Mouse (Mus musculus): ENCODE results near the gene Ucp2.
A peak's percentile ranks its signal among the peaks of the same experiment; 100 is the strongest.
"Not testable (repeated sequence)": the region's sequence is repeated elsewhere in the genome, so short reads cannot be mapped to it uniquely, and the experiment has no call there.

The Ucp2 gene

DNA sequence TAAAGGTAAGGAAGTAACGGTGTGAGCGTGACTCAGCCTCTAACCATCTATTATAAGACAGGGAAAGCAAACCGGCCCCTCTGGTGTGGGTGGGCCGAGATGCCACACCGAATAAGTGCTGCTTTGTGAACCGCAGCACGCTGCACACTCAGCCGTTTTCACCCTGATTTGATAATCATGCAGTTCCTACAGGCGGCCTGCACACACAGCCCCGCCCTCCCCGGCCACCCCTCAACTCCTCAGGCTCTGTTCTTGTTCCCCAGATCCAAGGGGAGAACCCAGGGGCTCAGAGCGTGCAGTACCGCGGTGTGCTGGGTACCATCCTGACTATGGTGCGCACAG, 13.3 kb upstream of the Ucp2 start:
- DNase-seq (ENCODE audit: low read depth, low spot score) = no peak

- no peak for DNase-seq (ENCODE audit: low read depth, low spot score)
These were observed 13.0 kb upstream of the Ucp2 start for GRCm38 (mm10) chr7:100480175-100480574.

DNA sequence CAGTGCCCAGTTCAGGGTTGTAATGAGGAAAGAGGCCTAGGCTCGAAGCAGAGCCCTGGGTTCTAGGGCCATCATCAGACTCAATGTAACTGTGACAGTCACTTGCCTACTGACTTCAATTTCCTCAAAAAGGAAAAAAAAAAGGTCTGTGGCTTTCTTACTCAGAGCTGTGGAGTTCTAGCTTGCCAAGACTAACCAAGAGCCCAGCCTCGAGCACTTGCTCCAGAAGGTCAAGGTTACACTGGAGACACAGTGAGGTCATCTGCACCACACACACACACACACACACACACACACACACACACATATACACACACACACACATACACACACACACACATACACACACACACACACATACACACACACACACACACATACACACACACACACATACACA, 11.1 kb upstream of the Ucp2 start:
- DNase-seq (ENCODE audit: low read depth, low spot score) = not testable (repeated sequence)

- no peak for DNase-seq (ENCODE audit: low read depth, low spot score)
These were observed 8.6 kb upstream of the Ucp2 start for GRCm38 (mm10) chr7:100484493-100484892.

DNA sequence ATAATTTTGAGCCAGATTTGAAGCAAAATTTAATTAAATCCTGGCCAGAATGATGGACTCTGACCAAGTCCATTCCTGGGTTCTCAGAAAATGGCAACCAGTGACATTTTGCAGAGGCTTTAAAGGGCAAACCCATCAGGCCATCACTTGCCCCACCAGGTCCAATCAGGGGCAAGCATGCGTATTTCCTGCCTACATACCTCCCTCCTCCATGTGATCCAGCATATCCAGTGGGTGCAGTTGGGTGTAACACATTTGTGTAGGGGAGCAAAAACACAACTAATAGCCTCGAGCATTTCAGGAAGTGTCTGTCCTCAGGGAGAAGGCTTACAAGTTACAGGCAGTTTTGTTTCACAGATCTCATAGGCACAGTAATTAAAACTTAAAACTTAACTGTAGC, 5.8 kb upstream of the Ucp2 start:
- no peak for DNase-seq (ENCODE audit: low read depth, low spot score)

DNA sequence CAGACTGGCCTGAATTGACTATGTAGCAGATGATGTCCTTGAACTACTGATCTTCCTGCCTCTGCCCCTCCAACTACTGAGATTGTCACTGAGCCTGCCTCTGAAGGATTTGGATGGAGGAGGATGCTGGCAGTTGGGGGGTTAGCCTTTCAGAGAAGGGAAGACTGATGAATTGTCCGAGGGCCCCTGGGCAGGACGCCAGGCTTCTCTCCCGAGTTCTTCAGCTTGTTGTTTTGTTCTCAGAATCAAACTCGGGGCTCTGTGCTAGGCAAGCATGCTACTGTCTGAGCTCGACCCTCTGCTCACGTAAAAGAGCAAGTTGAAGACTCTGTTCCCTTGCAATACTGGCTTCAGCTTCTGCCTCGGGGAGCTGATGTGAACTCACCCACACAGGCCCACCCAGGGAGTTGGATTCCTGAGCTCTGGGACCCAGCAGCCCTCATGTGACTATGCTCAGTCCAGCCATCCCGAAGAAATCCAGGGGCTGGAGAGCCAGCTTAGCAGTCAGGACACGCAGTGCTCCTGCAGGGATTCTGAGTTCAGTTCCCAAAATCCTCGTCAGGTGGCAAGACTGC, 4.6 kb upstream of the Ucp2 start:
- DNase-seq (ENCODE audit: low read depth, low spot score) = no peak

DNA sequence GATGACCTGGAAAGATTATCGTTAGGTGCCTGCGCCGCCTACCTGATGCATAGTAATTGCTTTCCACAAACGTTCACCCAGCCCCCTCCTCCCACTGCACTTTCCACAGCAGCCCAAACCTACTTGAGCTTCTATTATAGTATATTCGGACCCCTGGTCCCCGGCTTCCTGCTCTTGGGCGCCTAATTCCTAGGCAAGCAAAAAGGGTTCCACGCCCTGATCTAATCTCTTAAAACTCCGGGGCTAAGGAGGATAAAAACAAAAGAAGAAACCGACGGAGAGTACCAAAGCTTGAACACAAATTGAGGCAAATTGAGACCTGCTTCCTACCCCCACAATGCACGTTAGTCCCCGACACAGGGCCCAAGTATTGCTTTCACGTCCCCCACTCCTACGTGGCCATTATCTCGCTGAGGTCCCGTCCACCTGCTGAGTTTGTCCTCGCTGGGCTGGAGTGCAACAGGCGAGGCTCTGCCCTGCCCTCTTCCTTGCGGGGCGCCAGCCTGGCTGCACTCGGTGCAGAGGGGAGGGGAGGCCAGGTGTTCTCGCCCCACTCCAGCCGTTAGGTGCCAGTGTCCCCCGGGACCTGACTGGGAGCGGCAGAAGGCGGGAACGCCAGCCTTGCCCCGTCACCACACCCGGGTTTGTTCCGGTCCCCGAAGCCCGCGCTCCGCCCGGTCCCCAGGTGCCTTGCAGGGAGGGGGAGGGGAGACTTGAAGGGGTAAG, 583 bp upstream of the Ucp2 start:
- DNase-seq (ENCODE audit: low read depth, low spot score) = no peak

- DNase-seq (ENCODE audit: low read depth, low spot score) = no peak
These were observed 612 bp downstream of the Ucp2 start for GRCm38 (mm10) chr7:100493484-100494414.

GRCm38 (mm10) chr7:100494415-100494831, 1.3 kb downstream of the Ucp2 start:
- DNase-seq (ENCODE audit: low read depth, low spot score) = no peak

- no peak for DNase-seq (ENCODE audit: low read depth, low spot score)
These were observed 1.9 kb downstream of the Ucp2 start for GRCm38 (mm10) chr7:100495042-100495441.

DNA sequence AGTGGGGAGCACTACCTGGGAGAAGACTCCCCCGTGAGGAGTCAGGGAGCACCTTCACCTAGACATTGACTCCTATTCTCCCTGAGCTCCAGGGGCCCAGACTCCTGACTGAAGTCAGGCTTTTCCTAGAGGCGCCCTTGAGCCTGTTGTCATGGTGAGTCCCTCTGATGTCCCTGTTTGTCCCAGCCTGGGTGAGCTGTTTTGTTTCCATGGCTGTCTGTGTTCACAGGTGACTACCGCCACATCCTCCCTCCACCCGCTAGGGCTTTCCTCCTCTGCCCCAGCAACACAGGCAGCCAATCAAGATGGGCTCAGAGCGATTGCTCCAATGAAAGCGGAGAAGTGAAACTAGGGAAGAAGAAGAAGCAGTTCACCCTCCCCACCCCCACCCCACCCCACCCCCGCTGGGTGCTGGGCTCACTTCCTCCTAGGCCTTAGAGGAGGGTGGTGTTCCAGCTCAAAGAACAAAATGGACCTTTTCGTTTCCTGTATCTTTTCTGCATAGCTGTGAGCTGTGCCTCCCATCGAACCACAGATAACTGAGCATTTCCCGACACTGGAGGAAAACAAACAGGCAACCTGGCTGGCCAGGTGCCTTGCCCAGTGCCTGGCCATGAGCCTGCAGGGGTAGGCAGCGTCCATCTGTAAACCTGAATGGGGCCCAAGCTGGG, 2.6 kb downstream of the Ucp2 start:
- no peak for DNase-seq (ENCODE audit: low read depth, low spot score)

DNA sequence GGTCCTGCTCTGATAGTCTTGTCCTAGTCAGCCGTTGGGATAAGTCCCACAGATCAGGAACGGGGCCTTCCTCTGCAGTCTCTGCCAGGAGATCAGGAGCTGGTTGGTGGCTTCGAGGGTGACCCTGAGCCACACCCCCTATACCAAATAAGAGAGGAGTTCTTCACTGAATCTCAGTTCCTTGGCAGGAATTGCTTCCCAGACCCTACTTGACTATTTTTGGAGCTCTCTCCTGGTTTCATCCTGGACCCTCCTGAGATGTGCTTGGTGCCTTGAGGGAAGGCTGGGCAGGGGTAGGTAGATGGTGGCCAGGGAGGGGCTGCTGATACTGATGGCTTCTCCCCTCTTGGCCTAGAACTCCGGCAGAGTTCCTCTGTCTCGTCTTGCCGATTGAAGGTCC, 3.2 kb downstream of the Ucp2 start:
- DNase-seq (ENCODE audit: low read depth, low spot score) = no peak

GRCm38 (mm10) chr7:100496791-100497190, 3.7 kb downstream of the Ucp2 start:
- no peak for DNase-seq (ENCODE audit: low read depth, low spot score)

GRCm38 (mm10) chr7:100497402-100497801, 4.3 kb downstream of the Ucp2 start:
- DNase-seq (ENCODE audit: low read depth, low spot score) = no peak

DNA sequence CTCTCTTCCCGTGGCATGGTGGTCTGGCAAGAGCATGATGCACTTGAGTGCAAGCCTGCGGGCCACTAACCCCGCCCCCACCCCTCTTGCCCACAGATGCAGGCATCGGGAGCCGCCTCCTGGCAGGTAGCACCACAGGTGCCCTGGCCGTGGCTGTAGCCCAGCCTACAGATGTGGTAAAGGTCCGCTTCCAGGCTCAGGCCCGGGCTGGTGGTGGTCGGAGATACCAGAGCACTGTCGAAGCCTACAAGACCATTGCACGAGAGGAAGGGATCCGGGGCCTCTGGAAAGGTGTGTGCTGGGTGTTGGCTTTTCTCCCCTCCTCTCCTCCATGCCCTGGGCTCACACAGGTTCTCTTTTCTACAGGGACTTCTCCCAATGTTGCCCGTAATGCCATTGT, 4.8 kb downstream of the Ucp2 start:
- no peak for DNase-seq (ENCODE audit: low read depth, low spot score)

- DNase-seq (ENCODE audit: low read depth, low spot score) = no peak
These were observed 6.3 kb downstream of the Ucp2 start for GRCm38 (mm10) chr7:100499465-100499864.

DNA sequence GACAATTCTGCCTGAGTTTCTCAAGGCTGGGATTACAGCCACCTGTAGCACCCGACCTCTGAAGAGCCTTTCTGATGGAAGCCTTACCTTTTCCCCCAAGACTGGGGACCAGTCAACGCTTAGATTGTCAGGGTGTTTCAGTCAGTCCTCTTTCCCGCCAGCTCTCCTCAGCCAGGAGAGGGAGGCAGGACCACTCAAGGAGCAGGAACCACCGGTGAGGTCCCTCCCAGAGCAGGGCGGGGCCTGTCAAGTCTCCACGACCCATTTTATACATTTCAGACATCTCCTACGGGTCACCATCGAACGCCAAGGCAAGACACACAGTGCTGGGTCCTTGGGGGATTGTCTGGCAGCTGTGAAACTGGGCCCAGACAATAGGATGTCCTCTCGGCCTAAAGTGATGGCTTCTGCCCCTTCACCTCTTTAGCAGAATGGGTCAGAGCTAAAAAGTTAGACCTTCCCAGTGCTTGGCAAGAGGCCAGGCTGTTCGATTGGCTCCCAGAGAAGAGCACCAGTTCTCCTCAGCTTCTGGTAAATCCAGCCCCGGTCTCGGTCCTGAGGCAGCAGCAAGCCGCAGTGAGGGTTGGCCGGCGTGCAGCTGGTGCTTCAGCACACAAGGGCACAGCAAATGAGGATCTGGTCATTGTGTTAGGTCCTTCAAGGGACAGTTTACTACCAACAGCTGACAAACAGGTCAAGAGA, 7.3 kb downstream of the Ucp2 start:
- peak; percentile 44 for DNase-seq (ENCODE audit: low read depth, low spot score)

DNA sequence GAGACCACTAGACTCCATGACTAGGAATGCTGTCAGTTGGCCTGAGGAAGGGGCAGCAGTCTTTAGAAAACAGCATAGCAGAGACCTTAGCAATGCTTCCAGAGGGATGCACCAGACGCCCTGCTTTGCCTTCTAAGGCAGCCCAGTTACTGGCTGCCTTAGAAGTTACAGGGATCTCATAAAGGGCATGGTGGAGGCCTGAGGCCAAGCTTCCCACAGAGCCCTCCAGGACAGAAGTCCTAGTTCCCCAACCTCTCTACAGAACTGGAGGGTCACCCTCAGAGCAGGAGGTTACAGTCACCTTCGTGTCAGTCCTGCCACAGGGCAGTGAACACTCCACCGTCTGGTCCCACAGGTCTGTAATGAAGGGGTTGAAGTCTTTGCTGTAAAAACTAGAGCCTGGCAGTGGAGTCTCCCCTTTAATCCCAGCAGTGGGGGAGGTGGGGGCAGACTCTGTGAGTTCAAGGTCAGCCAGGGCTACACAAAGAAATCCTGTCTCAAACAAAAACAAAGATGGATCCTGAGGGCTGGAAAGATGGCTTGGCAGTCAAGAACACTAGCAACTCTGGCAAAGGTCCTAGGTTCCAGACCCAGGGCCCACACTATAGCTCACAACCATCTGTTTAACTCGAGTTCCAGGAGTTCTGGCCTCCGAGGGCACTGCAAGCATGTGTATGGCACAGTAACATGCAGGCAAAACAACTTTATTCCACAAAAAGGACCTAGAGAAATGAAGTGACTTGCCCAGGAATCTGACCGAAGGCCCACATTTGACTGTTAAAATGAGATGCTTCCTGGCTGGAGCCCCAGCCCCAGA, 8.1 kb downstream of the Ucp2 start:
- DNase-seq (ENCODE audit: low read depth, low spot score) = no peak

- no peak for DNase-seq (ENCODE audit: low read depth, low spot score)
These were observed 8.8 kb downstream of the Ucp2 start for GRCm38 (mm10) chr7:100501844-100502373.

GRCm38 (mm10) chr7:100502374-100502922, 9.3 kb downstream of the Ucp2 start:
- no peak for DNase-seq (ENCODE audit: low read depth, low spot score)

Data from c-Kit-negative CD71-positive TER-119-positive erythroid progenitor cells, embryonic 14.5 days (primary cell).